Mouse (Mus musculus): ENCODE data around the gene Cavin1.
"Not testable (repeated sequence)": the region's sequence is repeated elsewhere in the genome, so short reads cannot be mapped to it uniquely, and the experiment has no call there.

DNA sequence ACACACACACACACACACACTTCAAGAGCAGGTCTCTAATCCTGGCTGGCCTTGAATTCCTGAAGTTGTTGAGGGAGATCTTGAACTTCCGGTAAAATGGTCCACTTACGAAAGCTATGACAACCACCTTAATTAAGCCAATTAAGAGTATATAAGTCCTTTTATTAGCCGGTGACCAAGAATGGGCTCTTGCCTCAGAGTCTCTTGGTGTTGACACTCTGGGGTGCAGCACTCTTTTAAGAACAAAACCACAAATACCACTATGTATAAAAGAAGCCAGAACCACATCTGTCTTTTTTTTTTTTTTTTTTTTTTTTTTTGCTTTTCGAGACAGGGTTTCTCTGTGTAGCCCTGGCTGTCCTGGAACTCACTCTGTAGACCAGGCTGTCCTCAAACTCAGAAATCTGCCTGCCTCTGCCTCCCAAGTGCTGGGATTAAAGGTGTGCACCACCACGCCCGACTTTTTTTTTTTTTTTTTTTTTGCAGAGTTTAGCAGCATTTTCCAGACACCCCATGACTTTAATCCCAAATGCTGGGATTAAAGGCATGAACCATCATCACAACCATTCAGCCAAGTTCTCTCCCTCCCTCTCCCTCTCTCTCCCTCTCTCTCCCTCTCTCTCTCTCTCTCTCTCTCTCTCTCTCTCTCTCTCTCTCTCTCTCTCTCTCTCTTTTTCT is 31.3 kb upstream of the Cavin1 start:
- not testable (repeated sequence) for TF ChIP-seq POLR2A, CTCF (IDR thresholded peaks at IDR 0.05; ENCODE audit: insufficient read depth, low read depth, low read length)

Measured in olfactory bulb, adult 2 months (tissue).